In the genomic region with DNA sequence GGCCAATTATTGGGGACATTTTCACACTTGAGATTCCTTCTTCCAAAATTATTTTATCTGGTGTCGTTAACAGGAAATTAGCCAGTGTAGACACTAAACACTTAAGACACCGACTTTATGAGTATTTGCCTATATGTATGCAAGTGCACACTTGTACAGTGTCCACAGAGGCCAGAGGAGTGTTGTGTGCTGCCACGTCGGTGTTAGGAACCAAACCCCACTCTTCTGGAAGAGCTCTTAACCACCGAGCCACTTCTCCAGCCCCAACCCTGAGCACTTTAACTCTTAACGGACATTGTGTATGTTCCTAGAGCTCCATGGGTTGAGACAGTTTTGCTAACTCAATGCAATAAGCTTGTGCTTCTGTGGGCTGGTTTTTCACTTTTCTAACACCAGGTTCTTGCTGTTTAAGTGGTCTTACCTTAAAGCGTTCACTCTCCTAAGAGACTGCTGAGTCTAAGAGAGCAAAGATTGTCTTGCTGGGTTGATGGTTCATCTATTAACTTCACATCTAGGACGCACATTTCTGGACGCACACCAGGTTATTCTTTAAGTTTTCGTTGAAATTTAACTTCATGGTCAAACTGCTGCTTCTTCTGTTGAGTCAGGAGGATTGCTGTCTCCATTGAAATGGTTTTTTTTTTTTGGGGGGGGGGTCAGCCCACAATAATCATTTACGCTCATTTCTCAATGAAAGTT, we compare ENCODE assay signal across 15 mouse cellular contexts. TPM values are rescaled to one million over a fixed set of nuclear protein-coding genes. Genes with fewer than 3 reads are reported as not detected.
"Had no signal": no experiment of that assay in that cellular context is flagged by ENCODE, and none has a peak within 500 bp of the region (broad histone marks: within the 10 kb centered on the region; RNA-seq: fewer than 3 reads in every experiment).

No protein-coding gene starts in this region.

- H3K4me2 ChIP-seq: limb, embryonic 15.5 days; liver, embryonic 12.5 days; lung, embryonic 15.5 days; midbrain, embryonic 12.5 days; neural tube, embryonic 13.5 days had no signal

- H3K9ac ChIP-seq: limb, embryonic 15.5 days; liver, embryonic 12.5 days; lung, embryonic 15.5 days; midbrain, embryonic 12.5 days; neural tube, embryonic 13.5 days had no signal

- H3K27me3 ChIP-seq: limb, embryonic 15.5 days; liver, embryonic 12.5 days; lung, embryonic 15.5 days; midbrain, embryonic 12.5 days; neural tube, embryonic 13.5 days had no signal

- H3K4me1 ChIP-seq: limb, embryonic 15.5 days; liver, embryonic 12.5 days; midbrain, embryonic 12.5 days; neural tube, embryonic 13.5 days had no signal

- H3K27ac ChIP-seq: hindbrain, postnatal 0 days; left cerebral cortex, adult 2 months; limb, embryonic 15.5 days; liver, embryonic 12.5 days; lung, embryonic 15.5 days; midbrain, embryonic 12.5 days; neural tube, embryonic 13.5 days had no signal

- ATAC-seq: hindbrain, postnatal 0 days; liver, embryonic 12.5 days; midbrain, embryonic 16.5 days had no signal

- H3K4me3 ChIP-seq: left cerebral cortex, adult 2 months; limb, embryonic 15.5 days; liver, embryonic 12.5 days; lung, embryonic 15.5 days; midbrain, embryonic 12.5 days; neural tube, embryonic 13.5 days had no signal

- DNase-seq: retina, postnatal 1 day; right cerebral cortex, postnatal 4 days; spleen, adult 18-20 months; thymus, adult 18-20 months; thymus, postnatal 14 days had no signal

- H3K9me3 ChIP-seq: limb, embryonic 15.5 days; liver, embryonic 12.5 days; lung, embryonic 15.5 days; midbrain, embryonic 12.5 days; neural tube, embryonic 13.5 days had no signal

RNA-seq across cellular contexts. Expression of gene Cyp2c23, which starts 3.2 kb away (rescaled TPM):
- polyA plus RNA-seq: hindbrain, postnatal 0 days; intestine, embryonic 14.5 days; midbrain, embryonic 12.5 days; midbrain, embryonic 16.5 days; neural tube, embryonic 13.5 days had no signal

RNA-seq across cellular contexts. Expression of gene Cpn1, which starts 45.8 kb away (rescaled TPM):
- polyA plus RNA-seq: limb, embryonic 11.5 days had no signal
